Mouse (Mus musculus): ENCODE measurements around the gene Eno3.

DNA sequence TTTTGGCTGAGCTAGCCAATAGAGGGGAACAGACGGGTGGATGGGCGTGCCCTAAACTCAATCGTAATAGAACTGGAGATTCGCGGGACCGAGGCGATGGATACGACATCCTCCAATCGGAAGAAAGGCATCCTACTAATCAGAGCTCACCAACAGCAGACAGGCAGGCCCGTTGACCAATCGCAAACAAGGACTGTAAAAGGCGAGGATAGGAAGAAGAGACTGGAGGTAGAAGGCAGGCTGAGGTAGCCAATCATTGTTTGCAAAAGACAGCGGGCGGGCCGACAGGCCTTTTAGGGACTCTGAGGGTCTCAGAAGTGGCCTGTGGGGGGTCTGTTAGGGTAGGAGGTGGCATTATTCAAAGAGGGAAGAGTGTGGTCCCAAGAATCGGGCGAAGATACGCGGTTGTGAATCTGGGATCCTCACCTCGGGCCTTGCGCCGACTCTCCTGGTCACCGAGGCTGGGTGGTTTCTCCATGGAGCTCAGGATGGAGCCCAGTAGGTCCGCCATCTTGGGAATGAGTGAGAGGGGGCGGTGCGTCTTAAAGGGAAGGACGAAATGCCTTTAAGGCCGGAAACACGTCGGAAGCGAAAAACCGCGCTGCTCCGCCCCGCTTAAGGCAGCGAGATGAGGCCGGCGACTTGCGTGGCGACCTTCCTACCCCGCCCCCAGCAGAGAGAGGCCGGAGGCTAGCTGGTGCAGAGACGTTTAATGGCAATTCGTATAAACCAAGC, 11.9 kb downstream of the Eno3 start, which contains the start of gene Spag7:
- TF ChIP-seq POLR2A (IDR thresholded peaks at IDR 0.05; ENCODE audit: low read depth, low read length) (peak; percentile 58), CTCF (conservative IDR thresholded peaks at IDR 0.05; ENCODE audit: insufficient read depth, insufficient read length, low read depth, low read length) (no peak)
